In genomic region chr10:75996315-75996714, GRCm38 (mm10) we compare ENCODE assay signal across 39 mouse cellular contexts. TPM values are rescaled to one million over a fixed set of nuclear protein-coding genes. Genes with fewer than 3 reads are reported as not detected.
"Had no signal": no experiment of that assay in that cellular context is flagged by ENCODE, and none has a peak within 500 bp of the region (broad histone marks: within the 10 kb centered on the region; RNA-seq: fewer than 3 reads in every experiment).

No protein-coding gene starts in this region.

- H3K4me1 ChIP-seq: hindbrain, embryonic 15.5 days; limb, embryonic 13.5 days; limb, embryonic 15.5 days; liver, embryonic 12.5 days had no signal

- H3K9ac ChIP-seq: heart, embryonic 13.5 days; heart, embryonic 15.5 days; hindbrain, embryonic 13.5 days; hindbrain, embryonic 15.5 days; limb, embryonic 13.5 days; limb, embryonic 15.5 days; liver, embryonic 12.5 days; liver, embryonic 14.5 days had no signal

- H3K4me2 ChIP-seq: heart, embryonic 11.5 days; heart, embryonic 13.5 days; heart, embryonic 15.5 days; hindbrain, embryonic 13.5 days; hindbrain, embryonic 15.5 days; limb, embryonic 13.5 days; limb, embryonic 15.5 days; liver, embryonic 12.5 days had no signal

- H3K4me3 ChIP-seq: heart, embryonic 13.5 days; heart, embryonic 15.5 days; hindbrain, embryonic 13.5 days; hindbrain, embryonic 15.5 days; limb, embryonic 13.5 days; limb, embryonic 15.5 days; liver, embryonic 12.5 days had no signal

- H3K27me3 ChIP-seq: heart, embryonic 13.5 days; heart, embryonic 15.5 days; hindbrain, embryonic 13.5 days; hindbrain, embryonic 15.5 days; limb, embryonic 13.5 days; limb, embryonic 15.5 days had no signal

- H3K9me3 ChIP-seq: heart, embryonic 13.5 days; heart, embryonic 15.5 days; hindbrain, embryonic 13.5 days; hindbrain, embryonic 15.5 days; limb, embryonic 13.5 days; limb, embryonic 15.5 days; liver, embryonic 12.5 days had no signal

- H3K27ac ChIP-seq: heart, embryonic 13.5 days; heart, embryonic 15.5 days; hindbrain, embryonic 13.5 days; hindbrain, embryonic 15.5 days; hindbrain, postnatal 0 days; limb, embryonic 13.5 days; limb, embryonic 15.5 days; liver, embryonic 12.5 days; liver, embryonic 14.5 days had no signal

- ATAC-seq: hindbrain, postnatal 0 days; intestine, embryonic 16.5 days; liver, embryonic 12.5 days had no signal

- H3K36me3 ChIP-seq: heart, embryonic 13.5 days; heart, embryonic 15.5 days; hindbrain, embryonic 13.5 days; hindbrain, embryonic 15.5 days; limb, embryonic 13.5 days; limb, embryonic 15.5 days; liver, embryonic 12.5 days had no signal

- DNase-seq: gastrocnemius, postnatal 14 days; gastrocnemius, postnatal 36 days; heart, adult 18-20 months; heart, postnatal 14 days; heart, postnatal 36 days; kidney, adult 11 months; kidney, adult 8-10 months; kidney, postnatal 14 days; kidney, postnatal 36 days; layer of hippocampus, adult 9-11 months; layer of hippocampus, postnatal 36 days; left cerebral cortex, postnatal 4 days had no signal

RNA-seq across cellular contexts. Expression of gene Gm5134, which starts 42.0 kb away (rescaled TPM):
- total RNA-seq: gastrocnemius, adult 18-20 months; gastrocnemius, adult 8-10 months; gastrocnemius, postnatal 14 days; gastrocnemius, postnatal 36 days; heart, adult 18-20 months; heart, postnatal 14 days; heart, postnatal 36 days; hindbrain, postnatal 0 days; layer of hippocampus, postnatal 14 days; left cerebral cortex, adult 18-20 months; left cerebral cortex, postnatal 25 days; left cerebral cortex, postnatal 4 days; liver, adult 2 months had no signal
- polyA plus RNA-seq: heart, embryonic 11.5 days; heart, embryonic 13.5 days; heart, postnatal 0 days; hindbrain, embryonic 13.5 days; hindbrain, embryonic 15.5 days; hindbrain, postnatal 0 days; intestine, embryonic 14.5 days; intestine, embryonic 16.5 days; kidney, embryonic 14.5 days; limb, embryonic 11.5 days; limb, embryonic 15.5 days; liver, adult 2 months had no signal

RNA-seq across cellular contexts. Expression of gene Vpreb3, which starts 53.5 kb away (rescaled TPM):
- total RNA-seq: gastrocnemius, adult 18-20 months; gastrocnemius, adult 8-10 months; gastrocnemius, postnatal 14 days; gastrocnemius, postnatal 36 days; heart, postnatal 36 days; hematopoietic stem cell, adult 5-6 weeks; hindbrain, postnatal 0 days; layer of hippocampus, adult 18-20 months; layer of hippocampus, adult 8-10 months; layer of hippocampus, postnatal 14 days; layer of hippocampus, postnatal 36 days; left cerebral cortex, adult 18-20 months; left cerebral cortex, adult 8-10 months; left cerebral cortex, postnatal 10 days; left cerebral cortex, postnatal 25 days; left cerebral cortex, postnatal 4 days had no signal
- polyA plus RNA-seq: hindbrain, embryonic 11.5 days; intestine, embryonic 14.5 days had no signal

RNA-seq across cellular contexts. Expression of gene Gm867, which starts 55.8 kb away (rescaled TPM):
- total RNA-seq: gastrocnemius, adult 18-20 months; gastrocnemius, adult 8-10 months; gastrocnemius, postnatal 14 days; gastrocnemius, postnatal 36 days; heart, adult 18-20 months; heart, postnatal 36 days; hematopoietic stem cell, adult 5-6 weeks; left cerebral cortex, adult 18-20 months; left cerebral cortex, postnatal 25 days had no signal
- polyA plus RNA-seq: intestine, embryonic 14.5 days; limb, embryonic 13.5 days had no signal
